Mouse (Mus musculus) small intestine, adult 2 months (tissue): ENCODE data around the gene Kif1a.

ENCODE experiments used
- CTCF ChIP-seq: fragments of 200-500 bp; IDR thresholded peaks from 2 replicates; pipeline ENCODE4 v1.5.1; 2012; ENCODE audit warnings: low read depth, mild to moderate bottlenecking, control low read depth, inconsistent platforms, low read length, moderate library complexity, mixed read lengths; ENCODE audit not compliant: insufficient replicate concordance, insufficient read length; ENCODE audit errors: extremely low read depth
- POLR2A ChIP-seq: fragments of 200-500 bp; IDR thresholded peaks from 2 replicates; pipeline ENCODE4 v1.6.1; 2012; ENCODE audit warnings: low read depth, mild to moderate bottlenecking, control low read depth, inconsistent platforms, low read length, moderate library complexity

- TF ChIP-seq CTCF (no peak), POLR2A (no peak)
These were observed 88.4 kb downstream of the Kif1a start for GRCm38 (mm10) chr1:93013367-93013766.
